Mouse (Mus musculus): ENCODE data around the gene Cpeb2.

DNA sequence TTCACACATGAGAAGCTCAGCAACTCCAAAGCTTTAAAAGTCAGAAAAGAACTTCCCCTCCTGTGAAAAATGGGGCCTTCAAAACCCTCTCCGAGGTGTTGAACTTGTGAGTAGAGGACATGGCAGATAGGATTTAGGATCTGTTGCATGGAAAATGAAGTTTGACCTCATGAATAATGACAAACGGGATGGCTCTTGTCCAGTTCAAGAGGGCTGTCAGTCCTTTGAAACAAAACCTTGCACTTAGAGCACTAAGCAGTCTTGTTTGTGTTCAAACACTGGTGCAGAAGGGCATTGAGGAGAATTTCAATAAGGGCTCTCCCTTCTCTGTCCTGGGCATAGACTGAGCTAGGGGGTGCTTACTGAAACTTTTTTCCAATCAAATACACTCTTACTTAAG is 1.9 kb upstream of the Cpeb2 start:
- TF ChIP-seq CTCF (conservative IDR thresholded peaks at IDR 0.05 in 1 of 2, IDR thresholded peaks at IDR 0.05 in 1 of 2; ENCODE audit: low read depth in 2 of 2, low read length in 2 of 2) (no peak), CHD2 (IDR thresholded peaks at IDR 0.05; ENCODE audit: low read length) (no peak), MAFK (IDR thresholded peaks at IDR 0.05; ENCODE audit: insufficient replicate concordance, low read length) (no peak)
